Mouse (Mus musculus): ENCODE results near the gene Cpa2. TPM values are rescaled to one million over a fixed set of nuclear protein-coding genes. Genes with fewer than 3 reads are reported as not detected.
A peak's percentile ranks its signal among the peaks of the same experiment; 100 is the strongest.

Gene Cpa2
- polyA plus RNA-seq, 1 experiment from 2014 or later: 11.5 TPM

GRCm38 (mm10) chr6:30551644-30552580 lies 10.5 kb downstream of the Cpa2 start:
- no peak overlapping the region for H3K4me3 ChIP-seq (replicated peaks; ENCODE audit: low read depth, low read length)
- peaks cover 10% of the 10 kb centered on the region for H3K4me1 ChIP-seq (replicated peaks; ENCODE audit: insufficient read depth, low read length)
- H3K27ac ChIP-seq: no peak overlapping the region; the same call in 1 of the 2 replicates
- peak; percentile 93 for DNase-seq (ENCODE audit: low spot score)
- 25% methylated on average over 23 of the region's 23 CpGs for WGBS
- H3K4me2 ChIP-seq (ENCODE audit: low read length): peak overlapping the region; percentile 43
- peak; percentile 52; the same call in 1 of the 2 replicates for ATAC-seq (replicated peaks; ENCODE audit: low FRiP score, low read depth)
- no peak overlapping the region for H3K9ac ChIP-seq (ENCODE audit: low read depth, low read length)
- no peaks in the 10 kb centered on the region for H3K36me3 ChIP-seq (ENCODE audit: insufficient read depth, low read length)
- H3K27me3 ChIP-seq (ENCODE audit: insufficient read depth, low read length): no peaks in the 10 kb centered on the region
- no peaks in the 10 kb centered on the region for H3K9me3 ChIP-seq (replicated peaks; ENCODE audit: low read length)
- TF ChIP-seq CTCF (IDR thresholded peaks at IDR 0.05; ENCODE audit: low read depth): peak; percentile 34; the same call in 1 of the 2 replicates

- Histone ChIP-seq H3K27ac (no peak overlapping the region), H3K9me3 (replicated peaks; ENCODE audit: low read length) (no peaks in the 10 kb centered on the region), H3K4me2 (ENCODE audit: low read length) (peak overlapping the region; percentile 43), H3K4me3 (replicated peaks; ENCODE audit: low read depth, low read length) (no peak overlapping the region), H3K27me3 (ENCODE audit: insufficient read depth, low read length) (no peaks in the 10 kb centered on the region), H3K9ac (ENCODE audit: low read depth, low read length) (no peak overlapping the region), H3K36me3 (ENCODE audit: insufficient read depth, low read length) (no peaks in the 10 kb centered on the region), H3K4me1 (replicated peaks; ENCODE audit: insufficient read depth, low read length) (peaks cover 10% of the 10 kb centered on the region)
- no peak for TF ChIP-seq CTCF (IDR thresholded peaks at IDR 0.05; ENCODE audit: low read depth)
- DNase-seq (ENCODE audit: low spot score) (no peak), ATAC-seq (replicated peaks; ENCODE audit: low FRiP score, low read depth) (no peak)
- WGBS: 32% methylated on average over 6 of the region's 6 CpGs
Observed at GRCm38 (mm10) chr6:30552628-30553027, 11.2 kb downstream of the Cpa2 start.

GRCm38 (mm10) chr6:30553381-30554010 lies 12.1 kb downstream of the Cpa2 start:
- H3K9ac ChIP-seq (ENCODE audit: low read depth, low read length): no peak overlapping the region
- WGBS: 69% methylated on average over 7 of the region's 7 CpGs
- no peaks in the 10 kb centered on the region for H3K27me3 ChIP-seq (ENCODE audit: insufficient read depth, low read length)
- H3K4me3 ChIP-seq (replicated peaks; ENCODE audit: low read depth, low read length): no peak overlapping the region
- TF ChIP-seq CTCF (IDR thresholded peaks at IDR 0.05; ENCODE audit: low read depth): no peak
- ATAC-seq (replicated peaks; ENCODE audit: low FRiP score, low read depth) (no peak), DNase-seq (ENCODE audit: low spot score) (no peak)
- no peak overlapping the region for H3K4me2 ChIP-seq (ENCODE audit: low read length)
- H3K36me3 ChIP-seq (ENCODE audit: insufficient read depth, low read length): no peaks in the 10 kb centered on the region
- no peaks in the 10 kb centered on the region for H3K9me3 ChIP-seq (replicated peaks; ENCODE audit: low read length)
- peaks cover 10% of the 10 kb centered on the region for H3K4me1 ChIP-seq (replicated peaks; ENCODE audit: insufficient read depth, low read length)
- H3K27ac ChIP-seq: no peak overlapping the region

GRCm38 (mm10) chr6:30554092-30554491 lies 12.7 kb downstream of the Cpa2 start:
- ATAC-seq (replicated peaks; ENCODE audit: low FRiP score, low read depth) (no peak), DNase-seq (ENCODE audit: low spot score) (no peak)
- no peaks in the 10 kb centered on the region for H3K36me3 ChIP-seq (ENCODE audit: insufficient read depth, low read length)
- H3K4me2 ChIP-seq (ENCODE audit: low read length): no peak overlapping the region
- 54% methylated on average over 5 of the region's 5 CpGs for WGBS
- H3K9me3 ChIP-seq (replicated peaks; ENCODE audit: low read length): no peaks in the 10 kb centered on the region
- no peak overlapping the region for H3K4me3 ChIP-seq (replicated peaks; ENCODE audit: low read depth, low read length)
- H3K27me3 ChIP-seq (ENCODE audit: insufficient read depth, low read length): no peaks in the 10 kb centered on the region
- H3K27ac ChIP-seq: no peak overlapping the region
- no peak overlapping the region for H3K9ac ChIP-seq (ENCODE audit: low read depth, low read length)
- TF ChIP-seq CTCF (IDR thresholded peaks at IDR 0.05; ENCODE audit: low read depth): no peak
- peaks cover 8% of the 10 kb centered on the region for H3K4me1 ChIP-seq (replicated peaks; ENCODE audit: insufficient read depth, low read length)

- Histone ChIP-seq H3K4me2 (ENCODE audit: low read length) (no peak overlapping the region), H3K9ac (ENCODE audit: low read depth, low read length) (no peak overlapping the region), H3K4me3 (replicated peaks; ENCODE audit: low read depth, low read length) (no peak overlapping the region), H3K9me3 (replicated peaks; ENCODE audit: low read length) (no peaks in the 10 kb centered on the region), H3K27ac (no peak overlapping the region), H3K4me1 (replicated peaks; ENCODE audit: insufficient read depth, low read length) (0 out of 2 replicates have a peak, but pooled peaks cover 3% of the 10 kb centered on the region), H3K36me3 (ENCODE audit: insufficient read depth, low read length) (no peaks in the 10 kb centered on the region), H3K27me3 (ENCODE audit: insufficient read depth, low read length) (no peaks in the 10 kb centered on the region)
- ATAC-seq (replicated peaks; ENCODE audit: low FRiP score, low read depth) (no peak), DNase-seq (ENCODE audit: low spot score) (no peak)
- no peak for TF ChIP-seq CTCF (IDR thresholded peaks at IDR 0.05; ENCODE audit: low read depth)
- WGBS: 77% methylated on average over 5 of the region's 5 CpGs
Observed at GRCm38 (mm10) chr6:30554621-30555170, 13.3 kb downstream of the Cpa2 start.

- no peaks in the 10 kb centered on the region for H3K9me3 ChIP-seq (replicated peaks; ENCODE audit: low read length)
- H3K27ac ChIP-seq: no peak overlapping the region
- DNase-seq (ENCODE audit: low spot score) (peak; percentile 23), ATAC-seq (replicated peaks; ENCODE audit: low FRiP score, low read depth) (no peak)
- 12% methylated on average over 6 of the region's 9 CpGs for WGBS
- H3K4me3 ChIP-seq (replicated peaks; ENCODE audit: low read depth, low read length): no peak overlapping the region
- no peak overlapping the region for H3K9ac ChIP-seq (ENCODE audit: low read depth, low read length)
- no peak overlapping the region for H3K4me2 ChIP-seq (ENCODE audit: low read length)
- H3K27me3 ChIP-seq (ENCODE audit: insufficient read depth, low read length): no peaks in the 10 kb centered on the region
- TF ChIP-seq CTCF (IDR thresholded peaks at IDR 0.05; ENCODE audit: low read depth): no peak
- H3K4me1 ChIP-seq (replicated peaks; ENCODE audit: insufficient read depth, low read length): 0 out of 2 replicates have a peak, but pooled peaks cover 3% of the 10 kb centered on the region
- no peaks in the 10 kb centered on the region for H3K36me3 ChIP-seq (ENCODE audit: insufficient read depth, low read length)
Observed at GRCm38 (mm10) chr6:30556080-30556479, 14.7 kb downstream of the Cpa2 start.

Measured in kidney, postnatal 0 days (tissue).